In the genomic region with DNA sequence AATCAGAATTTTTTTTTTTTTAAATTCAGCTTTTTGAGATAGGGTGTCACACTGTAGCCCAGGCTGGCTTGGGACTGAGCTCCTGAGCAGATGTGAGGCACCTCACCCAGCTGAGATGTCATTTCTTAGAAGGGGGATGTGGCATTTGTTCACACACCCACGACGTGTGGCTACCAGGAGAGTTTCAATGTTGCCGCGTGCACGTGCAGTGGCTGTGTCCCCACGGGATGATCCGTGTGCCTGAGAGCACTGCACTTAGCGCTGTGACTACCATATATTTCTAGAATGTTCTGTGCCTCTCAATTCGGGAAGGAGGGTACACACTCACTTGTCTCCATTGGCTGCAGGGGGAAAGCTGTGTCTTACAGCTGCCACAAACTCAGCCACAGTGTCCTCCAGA, we compare ENCODE assay signal across 24 mouse cellular contexts. TPM values are rescaled to one million over a fixed set of nuclear protein-coding genes. Genes with fewer than 3 reads are reported as not detected.
A peak's percentile ranks its signal among the peaks of the same experiment; 100 is the strongest.
DNase-seq lines count a peak whose midpoint lies in the region; ATAC-seq and TF ChIP-seq lines count a peak whose summit lies in the region.
"Had no signal": no experiment of that assay in that cellular context is flagged by ENCODE, and none has a peak within 500 bp of the region (broad histone marks: within the 10 kb centered on the region; RNA-seq: fewer than 3 reads in every experiment).

No protein-coding gene starts in this region.

- H3K4me2 ChIP-seq in hindbrain, postnatal 0 days (ENCODE audit: low read depth, low read length): no peak overlapping the region
- H3K4me2 ChIP-seq: embryonic facial prominence, embryonic 13.5 days; forebrain, embryonic 12.5 days; hindbrain, embryonic 12.5 days had no signal

- DNase-seq in induced T-regulatory cell, adult 2 months (ENCODE audit: low read depth): peak; percentile 69
- DNase-seq in hindbrain, postnatal 0 days (ENCODE audit: low spot score): no peak
- no peak for DNase-seq in spleen, adult 18-20 months
- DNase-seq: adrenal gland, postnatal 14 days; cerebellum, adult 11-12 months; cerebellum, adult 9-10 months; cerebellum, postnatal 36 days; gastrocnemius, postnatal 10 days; heart, adult 18-20 months; heart, postnatal 10 days; heart, postnatal 4 days had no signal

- peaks cover 94% of the 10 kb centered on the region for H3K4me1 ChIP-seq in megakaryocyte, embryonic 14.5 days
- H3K4me1 ChIP-seq in E14TG2a.4 (replicated peaks; ENCODE audit: low read depth, low read length): peaks cover 88% of the 10 kb centered on the region
- peaks cover 10% of the 10 kb centered on the region; the same call in 1 of the 2 replicates for H3K4me1 ChIP-seq in hindbrain, postnatal 0 days (ENCODE audit: insufficient read depth, low read length)

- peak overlapping the region; percentile 47 for H3K4me3 ChIP-seq in megakaryocyte, embryonic 14.5 days (replicated peaks)
- 0 out of 2 replicates have a peak overlapping the region, but pooled peaks have one; percentile 57 for H3K4me3 ChIP-seq in E14TG2a.4 (replicated peaks; ENCODE audit: low read length)
- no peak overlapping the region for H3K4me3 ChIP-seq in hindbrain, postnatal 0 days (ENCODE audit: low read length)
- H3K4me3 ChIP-seq: embryonic facial prominence, embryonic 13.5 days; forebrain, embryonic 12.5 days; heart, embryonic 10.5 days; hindbrain, embryonic 12.5 days had no signal

- WGBS in hindbrain, postnatal 0 days: 96% methylated on average over 9 of the region's 9 CpGs

- H3K9ac ChIP-seq in hindbrain, postnatal 0 days (replicated peaks; ENCODE audit: low read length): no peak overlapping the region
- H3K9ac ChIP-seq: embryonic facial prominence, embryonic 13.5 days; forebrain, embryonic 12.5 days; hindbrain, embryonic 12.5 days had no signal

- H3K9me3 ChIP-seq in megakaryocyte, embryonic 14.5 days: no peaks in the 10 kb centered on the region
- no peaks in the 10 kb centered on the region for H3K9me3 ChIP-seq in E14TG2a.4 (ENCODE audit: low read length)
- no peaks in the 10 kb centered on the region for H3K9me3 ChIP-seq in hindbrain, postnatal 0 days (ENCODE audit: low read length)
- H3K9me3 ChIP-seq: embryonic facial prominence, embryonic 13.5 days; heart, embryonic 10.5 days had no signal

- ATAC-seq in megakaryocyte, adult 5-6 weeks (ENCODE audit: poor library complexity, severe bottlenecking): no peak
- no peak for ATAC-seq in hindbrain, postnatal 0 days
- ATAC-seq: forebrain, embryonic 16.5 days; hindbrain, embryonic 16.5 days had no signal

- H3K27me3 ChIP-seq in megakaryocyte, embryonic 14.5 days (replicated peaks): no peaks in the 10 kb centered on the region
- peaks cover 9% of the 10 kb centered on the region; the same call in 1 of the 2 replicates for H3K27me3 ChIP-seq in E14TG2a.4 (ENCODE audit: insufficient read depth, low read length)
- H3K27me3 ChIP-seq in hindbrain, postnatal 0 days (ENCODE audit: insufficient read depth, low read length): no peaks in the 10 kb centered on the region
- H3K27me3 ChIP-seq: embryonic facial prominence, embryonic 13.5 days; hindbrain, embryonic 12.5 days had no signal

- H3K36me3 ChIP-seq in megakaryocyte, embryonic 14.5 days (replicated peaks; ENCODE audit: low read length): peaks cover 94% of the 10 kb centered on the region
- H3K36me3 ChIP-seq in E14TG2a.4 (ENCODE audit: insufficient read depth, low read length): peaks cover 74% of the 10 kb centered on the region
- peaks cover 35% of the 10 kb centered on the region; the same call in 1 of the 2 replicates for H3K36me3 ChIP-seq in hindbrain, postnatal 0 days (ENCODE audit: insufficient read depth, low read length)

- no peak for TF ChIP-seq CTCF in E14TG2a.4 (conservative IDR thresholded peaks at IDR 0.05; ENCODE audit: low read length)
- no peak for TF ChIP-seq CTCF in hindbrain, postnatal 0 days (IDR thresholded peaks at IDR 0.05; ENCODE audit: low read depth)

- H3K27ac ChIP-seq in hindbrain, postnatal 0 days: no peak overlapping the region
- H3K27ac ChIP-seq: embryonic facial prominence, embryonic 13.5 days; forebrain, embryonic 12.5 days; heart, embryonic 10.5 days; hindbrain, embryonic 12.5 days had no signal

RNA-seq across cellular contexts. Expression of a gene that starts 3.4 kb away (rescaled TPM):
- 3,699 and 12,582 TPM in 2 replicates for polyA plus RNA-seq in megakaryocyte, embryonic 14.5 days (2012; ENCODE audit: insufficient read depth, low replicate concordance)
- total RNA-seq in megakaryocyte, adult 5-6 weeks (2015): 547 and 634 TPM in 2 replicates
- 285 and 337 TPM in 2 replicates for total RNA-seq in megakaryocyte, adult 5-6 weeks (2017)
- 19.6 and 30.6 TPM in 2 replicates for total RNA-seq in hindbrain, postnatal 0 days (2014; rRNA removed)
- 44.0 and 46.2 TPM in 2 replicates for polyA plus RNA-seq in hindbrain, postnatal 0 days (2015; fragmentation: Nextera tagmentation; extraction: Ambion mirVana)

RNA-seq across cellular contexts. Expression of a gene that starts 7.1 kb away (rescaled TPM):
- 66.0 and 142 TPM in 2 replicates for polyA plus RNA-seq in megakaryocyte, embryonic 14.5 days (2012; ENCODE audit: insufficient read depth, low replicate concordance)
- total RNA-seq in megakaryocyte, adult 5-6 weeks (2015): 9.8 and 10.3 TPM in 2 replicates
- total RNA-seq in megakaryocyte, adult 5-6 weeks (2017): 15.2 and 15.6 TPM in 2 replicates
- 67.1 and 89.6 TPM in 2 replicates for total RNA-seq in hindbrain, postnatal 0 days (2014; rRNA removed)
- polyA plus RNA-seq in hindbrain, postnatal 0 days (2015; fragmentation: Nextera tagmentation; extraction: Ambion mirVana): 55.2 and 55.5 TPM in 2 replicates

RNA-seq across cellular contexts. Expression of a gene that starts 14.3 kb away (rescaled TPM):
- 0.68 TPM in 1 of 2 replicates, not detected in the other for polyA plus RNA-seq in megakaryocyte, embryonic 14.5 days (2012; ENCODE audit: insufficient read depth, low replicate concordance)
- not detected in 2 replicates for total RNA-seq in megakaryocyte, adult 5-6 weeks (2015)
- total RNA-seq in megakaryocyte, adult 5-6 weeks (2017): not detected in 2 replicates
- 0.52 TPM in 1 of 2 replicates, not detected in the other for total RNA-seq in hindbrain, postnatal 0 days (2014; rRNA removed)
- 0.21 TPM in 1 of 2 replicates, not detected in the other for polyA plus RNA-seq in hindbrain, postnatal 0 days (2015; fragmentation: Nextera tagmentation; extraction: Ambion mirVana)
- total RNA-seq: adrenal gland, adult 18-20 months; adrenal gland, postnatal 14 days; gastrocnemius, postnatal 10 days; gastrocnemius, postnatal 4 days; heart, adult 18-20 months; heart, postnatal 10 days; heart, postnatal 4 days; MEL had no signal
- polyA plus RNA-seq: forebrain, embryonic 12.5 days; forebrain, embryonic 16.5 days; heart, embryonic 10.5 days; heart, embryonic 14.5 days; hindbrain, embryonic 12.5 days; hindbrain, embryonic 16.5 days had no signal

RNA-seq across cellular contexts. Expression of a gene that starts 24.4 kb away (rescaled TPM):
- polyA plus RNA-seq in megakaryocyte, embryonic 14.5 days (2012; ENCODE audit: insufficient read depth, low replicate concordance): 2.8 and 8.0 TPM in 2 replicates
- 0.09 and 0.25 TPM in 2 replicates for total RNA-seq in megakaryocyte, adult 5-6 weeks (2015)
- total RNA-seq in megakaryocyte, adult 5-6 weeks (2017): not detected in 2 replicates
- total RNA-seq in hindbrain, postnatal 0 days (2014; rRNA removed): not detected in 2 replicates
- not detected in 2 replicates for polyA plus RNA-seq in hindbrain, postnatal 0 days (2015; fragmentation: Nextera tagmentation; extraction: Ambion mirVana)
- total RNA-seq: adrenal gland, adult 18-20 months; adrenal gland, postnatal 14 days; MEL had no signal
- polyA plus RNA-seq: forebrain, embryonic 12.5 days; forebrain, embryonic 16.5 days; hindbrain, embryonic 12.5 days; hindbrain, embryonic 16.5 days had no signal

RNA-seq across cellular contexts. Expression of a gene that starts 39.7 kb away (rescaled TPM):
- 86.9 and 219 TPM in 2 replicates for polyA plus RNA-seq in megakaryocyte, embryonic 14.5 days (2012; ENCODE audit: insufficient read depth, low replicate concordance)
- 42.0 and 48.6 TPM in 2 replicates for total RNA-seq in megakaryocyte, adult 5-6 weeks (2015)
- 50.8 and 59.5 TPM in 2 replicates for total RNA-seq in megakaryocyte, adult 5-6 weeks (2017)
- total RNA-seq in hindbrain, postnatal 0 days (2014; rRNA removed): 37.4 and 48.8 TPM in 2 replicates
- 22.6 and 27.0 TPM in 2 replicates for polyA plus RNA-seq in hindbrain, postnatal 0 days (2015; fragmentation: Nextera tagmentation; extraction: Ambion mirVana)
